Mouse (Mus musculus) lung, adult 2 months (tissue): Measurements from ENCODE around the gene Bbc3.

Experiments used
- CTCF ChIP-seq: fragments of 200-500 bp; IDR thresholded peaks from 2 replicates; pipeline ENCODE4 v1.5.1; 2011; ENCODE audit warnings: mild to moderate bottlenecking, low read length, control low read depth; ENCODE audit not compliant: insufficient read depth
- POLR2A ChIP-seq: fragments of 200-500 bp; IDR thresholded peaks from 2 replicates; pipeline ENCODE4 v1.6.1; 2011; ENCODE audit warnings: low read depth, mild to moderate bottlenecking, control low read depth, low read length, borderline replicate concordance; ENCODE audit errors: extremely low read depth

DNA sequence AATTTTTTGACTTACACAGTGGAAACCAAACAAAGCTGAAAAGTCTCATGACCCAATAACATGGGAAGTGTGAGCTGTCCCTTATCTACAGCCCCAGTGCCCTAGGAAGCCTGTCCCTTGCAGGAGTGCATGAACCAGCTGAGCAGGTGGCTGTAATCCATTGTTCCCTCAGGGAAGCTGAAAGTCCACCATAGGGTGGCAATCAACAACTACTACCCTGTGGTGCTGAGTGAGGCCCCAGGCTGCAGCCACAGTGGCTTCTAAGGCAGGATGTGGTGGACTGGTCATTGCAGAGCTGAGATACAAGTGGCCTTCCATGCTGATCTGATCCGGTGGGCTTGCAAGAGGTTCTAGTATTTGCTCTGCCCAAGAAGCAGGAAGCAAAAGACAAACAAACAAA is 47.1 kb upstream of the Bbc3 start:
- TF ChIP-seq POLR2A (no peak), CTCF (no peak)
